Mouse (Mus musculus): ENCODE data around the gene Fam135a. TPM values are rescaled to one million over a fixed set of nuclear protein-coding genes. Genes with fewer than 3 reads are reported as not detected.

Fam135a gene
- polyA plus RNA-seq, 1 experiment from 2014 or later, result 28.9 TPM

GRCm38 (mm10) chr1:24097541-24097940, 2.6 kb downstream of the Fam135a start:
- H3K4me2 ChIP-seq (ENCODE audit: low read length), result peak overlapping the region; percentile 24
- H3K27me3 ChIP-seq (ENCODE audit: control insufficient read depth, insufficient read depth, low read length), result no peaks in the 10 kb centered on the region
- H3K9ac ChIP-seq (ENCODE audit: low read length), result no peak overlapping the region
- H3K4me3 ChIP-seq (ENCODE audit: control insufficient read depth in 1 of 2, insufficient read depth in 1 of 2, low read depth in 1 of 2, low read length in 2 of 2), result no peak overlapping the region
- H3K36me3 ChIP-seq (ENCODE audit: control insufficient read depth, insufficient read depth, low read length), result no peaks in the 10 kb centered on the region
- ATAC-seq (ENCODE audit: insufficient number of reproducible peaks, insufficient read depth, low FRiP score, low read depth), result no peak
- H3K27ac ChIP-seq (replicated peaks in 1 of 2; ENCODE audit: control insufficient read depth in 1 of 2, insufficient read depth in 1 of 2, low read depth in 2 of 2, low read length in 2 of 2), result no peak overlapping the region
- 53% methylated on average over 8 of the region's 8 CpGs for WGBS
- H3K4me1 ChIP-seq (ENCODE audit: control insufficient read depth in 2 of 2, insufficient read depth in 2 of 2, low read length in 2 of 2), result peaks cover 3 to 13% of the 10 kb centered on the region in 2 experiments; a peak in 3 of 4 replicates
- H3K9me3 ChIP-seq (ENCODE audit: control insufficient read depth, low read length), result no peaks in the 10 kb centered on the region

- ATAC-seq (ENCODE audit: insufficient number of reproducible peaks, insufficient read depth, low FRiP score, low read depth), result no peak
- Histone ChIP-seq H3K27ac (replicated peaks in 1 of 2; ENCODE audit: control insufficient read depth in 1 of 2, insufficient read depth in 1 of 2, low read depth in 2 of 2, low read length in 2 of 2) (no peak overlapping the region), H3K4me1 (ENCODE audit: control insufficient read depth in 2 of 2, insufficient read depth in 2 of 2, low read length in 2 of 2) (peaks cover 0 to 7% of the 10 kb centered on the region in 2 experiments; a peak in 2 of 4 replicates), H3K9me3 (ENCODE audit: control insufficient read depth, low read length) (no peaks in the 10 kb centered on the region), H3K4me2 (ENCODE audit: low read length) (no peak overlapping the region), H3K36me3 (ENCODE audit: control insufficient read depth, insufficient read depth, low read length) (no peaks in the 10 kb centered on the region), H3K27me3 (ENCODE audit: control insufficient read depth, insufficient read depth, low read length) (no peaks in the 10 kb centered on the region), H3K9ac (ENCODE audit: low read length) (no peak overlapping the region), H3K4me3 (ENCODE audit: control insufficient read depth in 1 of 2, insufficient read depth in 1 of 2, low read depth in 1 of 2, low read length in 2 of 2) (no peak overlapping the region)
- WGBS, result 90% methylated on average over 7 of the region's 7 CpGs
Measured at GRCm38 (mm10) chr1:24092414-24092813, 7.7 kb downstream of the Fam135a start.

- H3K9ac ChIP-seq (ENCODE audit: low read length), result no peak overlapping the region
- ATAC-seq (ENCODE audit: insufficient number of reproducible peaks, insufficient read depth, low FRiP score, low read depth), result no peak
- no peak overlapping the region for H3K4me3 ChIP-seq (ENCODE audit: control insufficient read depth in 1 of 2, insufficient read depth in 1 of 2, low read depth in 1 of 2, low read length in 2 of 2)
- no peaks in the 10 kb centered on the region for H3K9me3 ChIP-seq (ENCODE audit: control insufficient read depth, low read length)
- H3K36me3 ChIP-seq (ENCODE audit: control insufficient read depth, insufficient read depth, low read length), result no peaks in the 10 kb centered on the region
- 69% methylated on average over 2 of the region's 2 CpGs for WGBS
- H3K4me2 ChIP-seq (ENCODE audit: low read length), result no peak overlapping the region
- no peaks in the 10 kb centered on the region for H3K27me3 ChIP-seq (ENCODE audit: control insufficient read depth, insufficient read depth, low read length)
- H3K4me1 ChIP-seq (ENCODE audit: control insufficient read depth in 2 of 2, insufficient read depth in 2 of 2, low read length in 2 of 2), result 0 out of 4 replicates have a peak, but pooled peaks cover 0 to 3% of the 10 kb centered on the region in 2 experiments
- no peak overlapping the region for H3K27ac ChIP-seq (replicated peaks in 1 of 2; ENCODE audit: control insufficient read depth in 1 of 2, insufficient read depth in 1 of 2, low read depth in 2 of 2, low read length in 2 of 2)
Measured at GRCm38 (mm10) chr1:24090603-24091002, 9.5 kb downstream of the Fam135a start.

GRCm38 (mm10) chr1:24090094-24090493, 10.0 kb downstream of the Fam135a start:
- Histone ChIP-seq H3K4me3 (ENCODE audit: control insufficient read depth in 1 of 2, insufficient read depth in 1 of 2, low read depth in 1 of 2, low read length in 2 of 2) (no peak overlapping the region), H3K4me2 (ENCODE audit: low read length) (no peak overlapping the region), H3K36me3 (ENCODE audit: control insufficient read depth, insufficient read depth, low read length) (no peaks in the 10 kb centered on the region), H3K27ac (replicated peaks in 1 of 2; ENCODE audit: control insufficient read depth in 1 of 2, insufficient read depth in 1 of 2, low read depth in 2 of 2, low read length in 2 of 2) (no peak overlapping the region), H3K9me3 (ENCODE audit: control insufficient read depth, low read length) (no peaks in the 10 kb centered on the region), H3K27me3 (ENCODE audit: control insufficient read depth, insufficient read depth, low read length) (no peaks in the 10 kb centered on the region), H3K4me1 (ENCODE audit: control insufficient read depth in 2 of 2, insufficient read depth in 2 of 2, low read length in 2 of 2) (0 out of 4 replicates have a peak, but pooled peaks cover 0 to 3% of the 10 kb centered on the region in 2 experiments), H3K9ac (ENCODE audit: low read length) (no peak overlapping the region)
- WGBS, result 68% methylated on average over 5 of the region's 5 CpGs
- ATAC-seq (ENCODE audit: insufficient number of reproducible peaks, insufficient read depth, low FRiP score, low read depth), result no peak

- H3K9me3 ChIP-seq (ENCODE audit: control insufficient read depth, low read length), result no peaks in the 10 kb centered on the region
- peaks cover 5% of the 10 kb centered on the region; the same call in 1 of the 2 replicates for H3K36me3 ChIP-seq (ENCODE audit: control insufficient read depth, insufficient read depth, low read length)
- 89% methylated on average over 3 of the region's 3 CpGs for whole genome bisulfite sequencing
- ATAC-seq (ENCODE audit: insufficient number of reproducible peaks, insufficient read depth, low FRiP score, low read depth), result no peak
- no peak overlapping the region for H3K4me2 ChIP-seq (ENCODE audit: low read length)
- no peak overlapping the region for H3K4me3 ChIP-seq (ENCODE audit: control insufficient read depth in 1 of 2, insufficient read depth in 1 of 2, low read depth in 1 of 2, low read length in 2 of 2)
- no peak overlapping the region for H3K27ac ChIP-seq (replicated peaks in 1 of 2; ENCODE audit: control insufficient read depth in 1 of 2, insufficient read depth in 1 of 2, low read depth in 2 of 2, low read length in 2 of 2)
- H3K27me3 ChIP-seq (ENCODE audit: control insufficient read depth, insufficient read depth, low read length), result no peaks in the 10 kb centered on the region
- no peaks in the 10 kb centered on the region for H3K4me1 ChIP-seq (ENCODE audit: control insufficient read depth in 2 of 2, insufficient read depth in 2 of 2, low read length in 2 of 2)
- H3K9ac ChIP-seq (ENCODE audit: low read length), result no peak overlapping the region
Measured at GRCm38 (mm10) chr1:24086176-24086575, 14.0 kb downstream of the Fam135a start.

- H3K27me3 ChIP-seq (ENCODE audit: control insufficient read depth, insufficient read depth, low read length), result no peaks in the 10 kb centered on the region
- H3K4me3 ChIP-seq (ENCODE audit: control insufficient read depth in 1 of 2, insufficient read depth in 1 of 2, low read depth in 1 of 2, low read length in 2 of 2), result no peak overlapping the region
- no peak for ATAC-seq (ENCODE audit: insufficient number of reproducible peaks, insufficient read depth, low FRiP score, low read depth)
- H3K4me2 ChIP-seq (ENCODE audit: low read length), result no peak overlapping the region
- 39% methylated on average over 2 of the region's 2 CpGs for WGBS
- peaks cover 15% of the 10 kb centered on the region for H3K36me3 ChIP-seq (ENCODE audit: control insufficient read depth, insufficient read depth, low read length)
- no peaks in the 10 kb centered on the region for H3K9me3 ChIP-seq (ENCODE audit: control insufficient read depth, low read length)
- no peak overlapping the region for H3K27ac ChIP-seq (replicated peaks in 1 of 2; ENCODE audit: control insufficient read depth in 1 of 2, insufficient read depth in 1 of 2, low read depth in 2 of 2, low read length in 2 of 2)
- no peak overlapping the region for H3K9ac ChIP-seq (ENCODE audit: low read length)
- H3K4me1 ChIP-seq (ENCODE audit: control insufficient read depth in 2 of 2, insufficient read depth in 2 of 2, low read length in 2 of 2), result no peaks in the 10 kb centered on the region
Measured at GRCm38 (mm10) chr1:24074396-24074795, 25.7 kb downstream of the Fam135a start.

- Histone ChIP-seq H3K4me1 (ENCODE audit: control insufficient read depth in 2 of 2, insufficient read depth in 2 of 2, low read length in 2 of 2) (no peaks in the 10 kb centered on the region), H3K27ac (replicated peaks in 1 of 2; ENCODE audit: control insufficient read depth in 1 of 2, insufficient read depth in 1 of 2, low read depth in 2 of 2, low read length in 2 of 2) (no peak overlapping the region), H3K4me3 (ENCODE audit: control insufficient read depth in 1 of 2, insufficient read depth in 1 of 2, low read depth in 1 of 2, low read length in 2 of 2) (no peak overlapping the region), H3K9me3 (ENCODE audit: control insufficient read depth, low read length) (no peaks in the 10 kb centered on the region), H3K4me2 (ENCODE audit: low read length) (no peak overlapping the region), H3K27me3 (ENCODE audit: control insufficient read depth, insufficient read depth, low read length) (no peaks in the 10 kb centered on the region), H3K36me3 (ENCODE audit: control insufficient read depth, insufficient read depth, low read length) (peaks cover 19% of the 10 kb centered on the region), H3K9ac (ENCODE audit: low read length) (no peak overlapping the region)
- no peak for ATAC-seq (ENCODE audit: insufficient number of reproducible peaks, insufficient read depth, low FRiP score, low read depth)
- WGBS, result 90% methylated on average over 5 of the region's 5 CpGs
Measured at GRCm38 (mm10) chr1:24073386-24074248, 26.5 kb downstream of the Fam135a start.

All from heart, embryonic 14.5 days (tissue).